Mouse (Mus musculus) brain, embryonic 14.5 days (tissue): ENCODE measurements around the gene Actc1. TPM values are rescaled to one million over a fixed set of nuclear protein-coding genes. Genes with fewer than 3 reads are reported as not detected.
A peak's percentile ranks its signal among the peaks of the same experiment; 100 is the strongest.

Source experiments
- DNase-seq: peaks from one replicate; pipeline ENCODE4 v3.0.0-alpha.2; 2011; ENCODE audit warnings: low read depth
- CTCF ChIP-seq: fragments of 200-500 bp; IDR thresholded peaks from 2 replicates; pipeline ENCODE4 v1.5.1; 2012; ENCODE audit warnings: inconsistent platforms, mild to moderate bottlenecking, moderate library complexity, borderline replicate concordance; ENCODE audit not compliant: insufficient read depth, insufficient read length; ENCODE audit errors: extremely low read depth
- POLR2A ChIP-seq: fragments of 200-500 bp; IDR thresholded peaks from 2 replicates; pipeline ENCODE4 v1.6.1; 2012; ENCODE audit warnings: mild to moderate bottlenecking, inconsistent platforms, borderline replicate concordance; ENCODE audit not compliant: poor library complexity, insufficient read depth, insufficient read length, severe bottlenecking; ENCODE audit errors: extremely low read depth
- polyA plus RNA-seq: library from polyadenylated mRNA; depleted of rRNA; stranded (reverse); fragments of >200 nt; gene quantifications from 2 replicates; pipeline ENCODE4 v1.2.3, GENCODE M21; 2012

Actc1 gene
- polyA plus RNA-seq, 1 experiment, result 9.8 TPM

DNA sequence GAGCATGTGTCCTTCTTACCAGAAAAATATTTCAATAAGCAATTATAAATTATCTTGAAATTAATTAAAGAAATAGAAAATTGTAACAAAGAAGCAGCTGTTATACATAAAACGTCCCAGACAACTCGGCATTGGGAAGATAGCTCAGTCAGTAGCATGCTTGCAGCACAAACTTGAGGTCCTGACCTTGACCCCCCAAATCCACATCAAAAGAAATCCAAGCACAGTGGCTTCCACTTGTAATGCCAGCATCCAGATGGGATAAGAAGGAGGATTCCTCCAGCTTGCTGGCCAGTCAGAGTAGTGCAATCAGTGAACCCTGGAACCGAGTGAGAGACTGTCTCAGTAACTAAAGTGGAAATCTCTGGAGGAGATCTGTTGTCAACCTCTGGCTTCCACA lies 12.9 kb upstream of the Actc1 start:
- TF ChIP-seq CTCF, result no peak
- DNase-seq, result no peak

DNA sequence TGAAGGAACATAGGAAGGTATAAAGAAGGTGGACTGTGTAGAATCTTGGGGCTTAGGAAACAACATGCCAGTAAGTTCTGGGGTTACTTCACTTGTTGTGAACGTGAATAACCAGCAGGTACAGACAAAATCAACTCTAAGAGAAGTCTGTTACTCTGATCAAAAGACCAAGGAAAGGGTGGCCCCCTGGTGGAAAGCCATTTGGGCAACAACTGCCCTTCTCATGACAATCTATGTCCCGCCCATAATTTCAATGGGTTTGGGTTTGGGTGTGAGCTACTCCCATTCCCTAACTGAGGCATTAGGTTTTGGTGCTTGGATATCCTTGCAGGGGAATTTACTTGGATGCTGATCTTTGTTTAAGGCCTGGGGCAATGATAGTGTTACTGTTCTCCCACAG lies 10.7 kb upstream of the Actc1 start:
- TF ChIP-seq POLR2A (no peak), CTCF (no peak)
- DNase-seq, result no peak

GRCm38 (mm10) chr2:114060071-114060591 lies 6.8 kb upstream of the Actc1 start:
- peak; percentile 25 for DNase-seq
- TF ChIP-seq POLR2A (no peak), CTCF (no peak)

- no peak for TF ChIP-seq POLR2A
- TF ChIP-seq CTCF, result no peak
- no peak for DNase-seq
Measured at GRCm38 (mm10) chr2:114059608-114060007, 6.3 kb upstream of the Actc1 start.

DNA sequence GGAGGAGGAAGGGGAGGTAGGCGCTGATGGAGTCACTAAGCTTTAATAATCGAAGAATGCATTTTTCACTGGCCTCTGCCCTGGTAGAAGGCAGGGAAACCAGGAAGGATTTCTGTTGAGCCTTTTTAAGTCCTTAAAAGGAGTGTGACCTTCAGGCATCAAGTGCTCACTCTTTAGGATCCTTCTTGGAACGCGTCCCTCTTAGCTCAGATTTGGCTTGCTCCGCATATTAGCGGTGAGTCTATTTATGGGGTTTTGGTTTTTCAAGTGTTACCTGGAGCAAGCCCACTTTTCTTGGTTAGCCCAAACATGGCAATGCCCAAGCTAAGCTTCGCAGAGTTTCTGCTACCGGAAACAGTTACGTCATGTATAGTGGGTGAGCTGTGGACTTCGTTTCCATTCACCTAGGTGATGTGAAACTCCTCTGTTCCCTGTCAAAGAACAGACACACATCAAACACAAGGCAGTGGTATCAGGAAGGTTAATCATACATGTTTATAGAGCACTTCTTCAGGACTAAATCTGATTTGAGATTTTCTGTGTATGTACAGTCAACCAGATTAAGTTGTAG lies 5.0 kb upstream of the Actc1 start:
- no peak for DNase-seq
- TF ChIP-seq CTCF, result no peak
- TF ChIP-seq POLR2A, result no peak

DNA sequence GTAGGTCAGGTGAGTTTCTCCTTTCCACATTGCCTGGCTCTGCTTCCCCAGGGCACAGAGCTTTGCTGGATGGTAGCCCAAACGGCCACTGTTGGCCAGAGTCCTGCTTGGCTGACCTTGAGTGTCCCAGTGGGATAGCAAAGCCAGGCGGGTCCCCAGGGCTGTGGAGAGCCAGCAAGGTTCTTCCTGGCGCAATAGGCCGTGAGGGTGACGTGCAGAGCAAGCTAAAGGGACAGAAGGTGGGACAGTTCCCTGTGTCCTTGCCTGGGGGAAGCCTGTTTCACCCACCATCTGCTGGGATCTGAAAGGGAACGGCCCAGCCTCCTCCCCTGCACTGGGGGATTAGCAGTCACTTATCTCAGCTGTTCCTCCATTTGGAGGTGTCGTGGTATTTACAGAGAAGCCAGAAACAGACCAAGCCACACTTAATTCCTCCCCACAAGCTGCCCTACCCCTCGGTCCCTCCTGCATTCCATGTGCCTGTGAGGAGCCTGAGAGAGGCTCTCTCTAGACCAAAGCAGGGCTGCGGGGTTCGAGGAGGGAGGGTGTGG lies 4.0 kb upstream of the Actc1 start:
- TF ChIP-seq POLR2A (no peak), CTCF (no peak)
- peak; percentile 66 for DNase-seq

DNA sequence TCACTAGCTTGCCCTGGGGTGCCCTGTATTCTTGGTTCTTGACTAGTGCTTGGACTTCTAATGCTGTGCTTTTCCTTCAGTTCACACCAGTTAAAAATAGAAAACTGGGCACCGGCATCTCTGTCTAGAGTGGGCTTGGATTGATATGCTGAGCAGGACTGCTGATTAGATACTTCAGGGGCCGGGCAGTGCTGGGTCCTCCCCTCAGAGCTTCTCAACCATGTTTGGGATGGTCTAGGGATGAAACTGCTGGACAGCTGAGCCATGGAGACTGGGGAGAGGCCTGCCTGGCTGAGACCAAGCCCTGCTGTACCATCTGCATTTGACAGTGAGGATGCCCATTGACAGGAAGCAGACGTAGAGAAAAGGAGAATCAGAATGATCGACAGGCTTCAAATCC lies 781 bp upstream of the Actc1 start:
- no peak for DNase-seq
- TF ChIP-seq POLR2A (no peak), CTCF (no peak)

GRCm38 (mm10) chr2:114051871-114052241 lies 1.5 kb downstream of the Actc1 start:
- TF ChIP-seq CTCF (no peak), POLR2A (no peak)
- DNase-seq, result no peak

- no peak for DNase-seq
- TF ChIP-seq CTCF (no peak), POLR2A (no peak)
Measured at GRCm38 (mm10) chr2:114051111-114051870, 2.1 kb downstream of the Actc1 start.

DNA sequence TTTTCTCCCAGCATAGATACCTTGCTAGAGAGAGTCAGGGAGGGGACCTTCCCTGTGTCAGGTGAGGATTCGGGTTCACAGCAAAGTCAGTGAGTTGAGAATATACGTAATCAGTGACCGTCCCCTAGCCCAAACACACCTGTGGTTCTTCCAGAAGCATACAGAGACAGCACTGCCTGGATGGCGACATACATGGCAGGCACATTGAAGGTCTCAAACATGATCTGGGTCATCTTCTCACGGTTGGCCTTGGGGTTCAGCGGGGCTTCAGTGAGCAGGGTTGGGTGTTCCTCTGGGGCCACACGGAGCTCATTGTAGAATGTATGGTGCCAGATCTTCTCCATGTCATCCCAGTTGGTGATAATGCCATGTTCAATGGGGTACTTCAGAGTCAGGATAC lies 3.2 kb downstream of the Actc1 start:
- TF ChIP-seq POLR2A (no peak), CTCF (no peak)
- no peak for DNase-seq

DNA sequence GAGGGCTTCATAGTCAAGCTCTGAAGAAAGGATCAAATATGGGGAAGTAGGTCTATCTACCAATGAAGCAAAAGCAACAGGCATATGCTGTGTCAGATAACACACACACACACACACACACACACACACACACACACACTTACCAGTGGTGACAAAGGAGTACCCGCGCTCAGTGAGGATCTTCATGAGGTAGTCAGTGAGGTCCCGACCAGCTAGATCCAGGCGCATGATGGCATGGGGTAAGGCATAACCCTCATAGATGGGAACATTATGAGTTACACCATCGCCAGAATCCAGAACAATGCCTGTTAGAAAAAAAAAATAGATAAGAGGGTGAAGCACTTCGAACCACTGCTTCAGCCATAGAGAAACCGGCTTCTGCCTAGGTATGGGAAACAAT lies 4.0 kb downstream of the Actc1 start:
- no peak for DNase-seq
- TF ChIP-seq CTCF (no peak), POLR2A (no peak)
